Mouse (Mus musculus): Measurements from ENCODE around the gene Myo15b. TPM values are rescaled to one million over a fixed set of nuclear protein-coding genes. Genes with fewer than 3 reads are reported as not detected.

The Myo15b gene
- polyA plus RNA-seq, 1 experiment from 2014 or later, result 1.7 TPM

DNA sequence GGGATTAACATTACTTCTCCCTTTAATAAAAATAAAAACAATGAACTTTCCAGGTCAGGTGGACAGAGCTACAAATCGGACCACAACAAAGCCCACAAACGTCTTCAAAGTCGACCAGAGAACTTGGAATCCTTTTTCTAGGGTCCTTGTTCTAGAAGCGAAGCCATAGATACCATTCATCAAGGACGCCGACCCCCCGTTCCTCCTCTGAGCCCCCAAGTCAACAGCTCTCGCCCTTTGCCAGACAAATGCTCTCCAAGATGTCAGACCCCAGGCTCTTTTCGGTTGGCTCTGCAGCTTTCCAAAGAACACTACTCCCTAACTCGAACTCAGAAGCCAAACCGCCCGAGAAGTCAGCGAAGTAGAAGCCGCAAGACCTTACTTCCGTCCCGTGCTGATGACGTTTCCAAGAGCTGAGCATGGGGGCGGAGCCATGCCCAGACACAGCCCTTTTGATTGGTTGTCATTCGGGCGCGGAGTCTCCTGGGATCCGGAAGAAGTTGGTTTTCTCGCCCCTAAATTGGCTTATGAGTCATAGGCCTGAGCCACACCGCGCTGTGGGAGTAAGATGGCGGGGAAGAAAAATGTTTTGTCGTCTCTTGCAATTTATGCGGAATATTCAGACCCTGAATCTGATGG lies 75.0 kb downstream of the Myo15b start, which contains the start of the genes Sap30bp and Recql5:
Gene Sap30bp (plus strand): TSS at position 175 of the 639 bp plus-strand sequence.
Gene Recql5 (minus strand): TSS at position 370 of the 639 bp plus-strand sequence.
- ATAC-seq (replicated peaks; ENCODE audit: extremely low read depth, insufficient read depth, low FRiP score), result peak; percentile 99
- H3K4me2 ChIP-seq (ENCODE audit: low read depth, low read length), result peak within 1 kb of the TSS; percentile 88
- H3K36me3 ChIP-seq (ENCODE audit: control insufficient read depth, insufficient read depth), result peaks cover 16% of the 10 kb centered on the region
- no peaks in the 10 kb centered on the region for H3K9me3 ChIP-seq (replicated peaks; ENCODE audit: control insufficient read depth, low read length)
- WGBS, result under 1% methylated on average over 28 of the region's 28 CpGs
- peak within 1 kb of the TSS; percentile 99 for H3K4me3 ChIP-seq (ENCODE audit: low read length)
- peaks cover 20% of the 10 kb centered on the region for H3K4me1 ChIP-seq (ENCODE audit: control insufficient read depth, insufficient read depth, low read length)
- no peaks in the 10 kb centered on the region for H3K27me3 ChIP-seq (ENCODE audit: control insufficient read depth, insufficient read depth, low read length)
- H3K9ac ChIP-seq (ENCODE audit: low read length), result peak within 1 kb of the TSS; percentile 89
- H3K27ac ChIP-seq (ENCODE audit: low read length), result peak within 1 kb of the TSS; percentile 48; the same call in 1 of the 2 replicates

DNA sequence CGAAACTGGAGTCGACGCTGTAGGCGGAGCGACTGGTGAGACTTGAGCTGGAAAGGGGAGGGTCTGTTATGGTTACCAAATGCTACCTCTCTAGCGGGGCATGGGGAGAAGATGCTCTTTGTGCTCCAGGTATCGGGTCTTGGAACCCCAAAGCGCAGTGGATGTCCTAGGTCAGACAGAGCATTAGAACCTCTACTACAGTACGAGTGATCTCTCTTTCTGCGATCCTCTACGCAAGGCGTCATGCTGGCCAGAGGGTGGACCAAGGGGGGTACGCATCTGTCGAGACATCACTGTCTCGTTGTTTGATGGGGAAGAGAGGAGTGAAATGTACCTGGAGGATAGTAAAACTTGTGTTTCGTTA lies 75.5 kb downstream of the Myo15b start:
- H3K4me2 ChIP-seq (ENCODE audit: low read depth, low read length), result peak overlapping the region; percentile 88
- peaks cover 20% of the 10 kb centered on the region for H3K36me3 ChIP-seq (ENCODE audit: control insufficient read depth, insufficient read depth)
- WGBS, result under 1% methylated on average over 16 of the region's 16 CpGs
- peak overlapping the region; percentile 48; the same call in 1 of the 2 replicates for H3K27ac ChIP-seq (ENCODE audit: low read length)
- peak overlapping the region; percentile 89 for H3K9ac ChIP-seq (ENCODE audit: low read length)
- peak; percentile 14; the same call in 1 of the 2 replicates for ATAC-seq (replicated peaks; ENCODE audit: extremely low read depth, insufficient read depth, low FRiP score)
- H3K4me3 ChIP-seq (ENCODE audit: low read length), result peak overlapping the region; percentile 99
- no peaks in the 10 kb centered on the region for H3K27me3 ChIP-seq (ENCODE audit: control insufficient read depth, insufficient read depth, low read length)
- peaks cover 20% of the 10 kb centered on the region for H3K4me1 ChIP-seq (ENCODE audit: control insufficient read depth, insufficient read depth, low read length)
- H3K9me3 ChIP-seq (replicated peaks; ENCODE audit: control insufficient read depth, low read length), result no peaks in the 10 kb centered on the region

DNA sequence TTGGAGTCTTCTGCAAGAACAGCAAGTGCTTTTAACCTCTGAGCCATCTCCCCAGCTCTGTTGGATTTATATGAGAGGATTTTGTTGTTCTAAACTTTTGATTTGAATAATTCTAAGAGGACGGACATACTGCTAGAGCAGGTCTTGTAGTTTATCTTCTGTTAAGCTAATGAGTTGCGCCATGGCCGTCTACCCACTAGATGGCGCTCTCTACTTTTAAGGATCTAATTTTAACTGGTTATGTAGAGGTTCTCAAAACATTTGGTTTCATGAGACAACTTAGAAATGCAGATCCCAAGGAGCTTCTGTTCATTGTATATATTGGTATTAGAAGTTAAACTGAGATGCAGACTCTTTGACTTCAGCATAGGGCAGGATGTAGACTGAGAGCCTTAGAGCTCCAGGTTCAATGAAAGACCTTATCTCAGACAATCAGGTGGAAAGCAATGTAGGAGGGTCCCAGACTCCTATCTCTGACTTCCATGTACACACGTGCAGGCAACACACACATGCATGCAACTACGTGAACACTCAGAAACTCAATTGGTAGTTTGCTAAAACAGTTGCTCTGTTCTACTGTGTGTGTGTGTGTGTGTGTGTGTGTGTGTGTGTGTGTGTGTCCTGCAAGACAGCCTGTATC lies 81.6 kb downstream of the Myo15b start:
- Histone ChIP-seq H3K9ac (ENCODE audit: low read length) (no peak overlapping the region), H3K36me3 (ENCODE audit: control insufficient read depth, insufficient read depth) (peaks cover 34% of the 10 kb centered on the region), H3K9me3 (replicated peaks; ENCODE audit: control insufficient read depth, low read length) (no peaks in the 10 kb centered on the region), H3K27me3 (ENCODE audit: control insufficient read depth, insufficient read depth, low read length) (no peaks in the 10 kb centered on the region), H3K4me1 (ENCODE audit: control insufficient read depth, insufficient read depth, low read length) (peaks cover under 1% of the 10 kb centered on the region), H3K27ac (ENCODE audit: low read length) (no peak overlapping the region), H3K4me2 (ENCODE audit: low read depth, low read length) (no peak overlapping the region), H3K4me3 (ENCODE audit: low read length) (no peak overlapping the region)
- WGBS, result 35% methylated on average over 6 of the region's 6 CpGs
- no peak for ATAC-seq (replicated peaks; ENCODE audit: extremely low read depth, insufficient read depth, low FRiP score)

DNA sequence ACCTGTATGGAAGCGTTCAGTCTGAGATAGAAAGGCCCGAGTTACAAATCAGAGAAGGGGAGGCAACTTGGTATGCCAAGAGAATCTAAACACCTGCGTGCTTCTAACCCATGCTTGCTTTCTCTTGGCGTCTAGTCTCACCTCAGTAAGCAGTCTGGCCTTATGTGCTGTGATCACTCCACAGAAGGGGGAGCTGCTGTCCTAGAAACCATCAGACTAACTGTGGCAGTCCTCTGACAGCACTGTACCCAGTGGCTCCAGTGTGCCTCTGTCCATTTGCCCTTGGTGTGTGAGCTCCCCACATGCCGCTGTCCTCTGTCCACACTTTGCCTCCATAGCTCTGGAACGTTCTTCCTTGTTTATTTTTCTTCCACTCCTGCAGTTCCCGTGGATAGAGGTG lies 83.8 kb downstream of the Myo15b start:
- no peak for ATAC-seq (replicated peaks; ENCODE audit: extremely low read depth, insufficient read depth, low FRiP score)
- H3K36me3 ChIP-seq (ENCODE audit: control insufficient read depth, insufficient read depth), result peaks cover 29% of the 10 kb centered on the region

More for the DNA sequence above, 83.8 kb downstream of the Myo15b start:
- H3K4me2 ChIP-seq (ENCODE audit: low read depth, low read length), result no peak overlapping the region
- H3K27me3 ChIP-seq (ENCODE audit: control insufficient read depth, insufficient read depth, low read length), result no peaks in the 10 kb centered on the region
- no peak overlapping the region for H3K4me3 ChIP-seq (ENCODE audit: low read length)
- H3K9ac ChIP-seq (ENCODE audit: low read length), result no peak overlapping the region
- H3K27ac ChIP-seq (ENCODE audit: low read length), result no peak overlapping the region
- no peaks in the 10 kb centered on the region for H3K4me1 ChIP-seq (ENCODE audit: control insufficient read depth, insufficient read depth, low read length)
- H3K9me3 ChIP-seq (replicated peaks; ENCODE audit: control insufficient read depth, low read length), result no peaks in the 10 kb centered on the region
- WGBS, result 76% methylated on average over 7 of the region's 7 CpGs

Other genes with a start within 250 kb of the Myo15b start
- 41.5 and 42.0 TPM in 2 replicates for gene Mif4gd, start 245.4 kb upstream of the Myo15b start, polyA plus RNA-seq (2015; fragmentation: Nextera tagmentation; extraction: Ambion mirVana)
- gene Slc25a19, start 230.1 kb upstream of the Myo15b start, polyA plus RNA-seq (2015; fragmentation: Nextera tagmentation; extraction: Ambion mirVana), result 55.7 and 58.1 TPM in 2 replicates
- 103 and 118 TPM in 2 replicates for gene Grb2, start 149.8 kb upstream of the Myo15b start, polyA plus RNA-seq (2015; fragmentation: Nextera tagmentation; extraction: Ambion mirVana)
- gene Tmem94, start 93.0 kb upstream of the Myo15b start, polyA plus RNA-seq (2015; fragmentation: Nextera tagmentation; extraction: Ambion mirVana), result 36.8 and 43.1 TPM in 2 replicates
- 18.9 and 22.1 TPM in 2 replicates for gene Caskin2, start 44.8 kb upstream of the Myo15b start, polyA plus RNA-seq (2015; fragmentation: Nextera tagmentation; extraction: Ambion mirVana)
- 26.2 and 28.3 TPM in 2 replicates for gene Tsen54, start 43.7 kb upstream of the Myo15b start, polyA plus RNA-seq (2015; fragmentation: Nextera tagmentation; extraction: Ambion mirVana)
- 17.7 and 18.2 TPM in 2 replicates for gene Llgl2, start 34.4 kb upstream of the Myo15b start, polyA plus RNA-seq (2015; fragmentation: Nextera tagmentation; extraction: Ambion mirVana)
- 68.4 and 82.9 TPM in 2 replicates for gene Smim5, start 41.6 kb downstream of the Myo15b start, polyA plus RNA-seq (2015; fragmentation: Nextera tagmentation; extraction: Ambion mirVana)
- gene Smim6, start 53.6 kb downstream of the Myo15b start, polyA plus RNA-seq (2015; fragmentation: Nextera tagmentation; extraction: Ambion mirVana), result 3.7 and 5.7 TPM in 2 replicates
- gene Sap30bp, start 74.9 kb downstream of the Myo15b start, polyA plus RNA-seq (2015; fragmentation: Nextera tagmentation; extraction: Ambion mirVana), result 20.2 and 23.5 TPM in 2 replicates
- gene Recql5, start 75.1 kb downstream of the Myo15b start, polyA plus RNA-seq (2015; fragmentation: Nextera tagmentation; extraction: Ambion mirVana), result 13.2 and 13.6 TPM in 2 replicates
- 2.7 and 4.4 TPM in 2 replicates for gene Itgb4, start 116.3 kb downstream of the Myo15b start, polyA plus RNA-seq (2015; fragmentation: Nextera tagmentation; extraction: Ambion mirVana)
- gene Galk1, start 154.3 kb downstream of the Myo15b start, polyA plus RNA-seq (2015; fragmentation: Nextera tagmentation; extraction: Ambion mirVana), result 142 and 153 TPM in 2 replicates
- gene H3f3b, start 169.6 kb downstream of the Myo15b start, polyA plus RNA-seq (2015; fragmentation: Nextera tagmentation; extraction: Ambion mirVana), result 661 and 709 TPM in 2 replicates
- 22.7 and 23.2 TPM in 2 replicates for gene Unk, start 171.9 kb downstream of the Myo15b start, polyA plus RNA-seq (2015; fragmentation: Nextera tagmentation; extraction: Ambion mirVana)
- 3.2 and 5.9 TPM in 2 replicates for gene Unc13d, start 219.6 kb downstream of the Myo15b start, polyA plus RNA-seq (2015; fragmentation: Nextera tagmentation; extraction: Ambion mirVana)
- gene Wbp2, start 228.6 kb downstream of the Myo15b start, polyA plus RNA-seq (2015; fragmentation: Nextera tagmentation; extraction: Ambion mirVana), result 143 and 153 TPM in 2 replicates

Measured in heart, embryonic 16.5 days (tissue).